Mouse (Mus musculus) common myeloid progenitor, adult 5-6 weeks (primary cell): ENCODE measurements at regions not wholly inside any gene's neighbourhood (a gene's known extent, or its start where the extent isn't known, plus 50 kb on each side); places are given as distances from the start of the nearest gene placed in this dataset.

Source experiments
- ATAC-seq: replicated peaks from 2 replicates; pipeline ENCODE4 v1.8.0; 2016; ENCODE audit warnings: low read depth, mild to moderate bottlenecking, moderate TSS enrichment, inconsistent platforms; ENCODE audit not compliant: poor library complexity, severe bottlenecking

- no peak for ATAC-seq
Observed at GRCm38 (mm10) chr7:74224378-74224777, 210.9 kb upstream of the St8sia2 start.

GRCm38 (mm10) chr7:74200661-74201060 lies 187.2 kb upstream of the St8sia2 start:
- ATAC-seq = no peak

- no peak for ATAC-seq
Observed at GRCm38 (mm10) chr7:74198796-74199195, 185.3 kb upstream of the St8sia2 start.

- ATAC-seq = no peak
Observed at GRCm38 (mm10) chr7:74184661-74185060, 171.2 kb upstream of the St8sia2 start.

GRCm38 (mm10) chr7:74174206-74174605 lies 160.7 kb upstream of the St8sia2 start:
- no peak for ATAC-seq

- ATAC-seq = no peak
Observed at GRCm38 (mm10) chr7:74173230-74173612, 159.7 kb upstream of the St8sia2 start.

GRCm38 (mm10) chr7:74172504-74173229 lies 159.2 kb upstream of the St8sia2 start:
- ATAC-seq = no peak

GRCm38 (mm10) chr7:74151590-74151989 lies 138.1 kb upstream of the St8sia2 start:
- ATAC-seq = no peak

GRCm38 (mm10) chr7:74143236-74143635 lies 129.7 kb upstream of the St8sia2 start:
- ATAC-seq = no peak

- ATAC-seq = no peak
Observed at GRCm38 (mm10) chr7:74138169-74138568, 124.7 kb upstream of the St8sia2 start.

- ATAC-seq = no peak
Observed at GRCm38 (mm10) chr7:74130206-74130836, 116.8 kb upstream of the St8sia2 start.

GRCm38 (mm10) chr7:74112071-74112470 lies 98.6 kb upstream of the St8sia2 start:
- ATAC-seq = no peak

- ATAC-seq = 0 out of 2 replicates have a peak, but pooled peaks have one; percentile 36
Observed at GRCm38 (mm10) chr7:74108347-74108746, 94.9 kb upstream of the St8sia2 start.

- ATAC-seq = no peak
Observed at GRCm38 (mm10) chr7:74107176-74107928, 93.9 kb upstream of the St8sia2 start.

- no peak for ATAC-seq
Observed at GRCm38 (mm10) chr7:74091402-74092025, 78.0 kb upstream of the St8sia2 start.

GRCm38 (mm10) chr7:74080846-74081235 lies 67.4 kb upstream of the St8sia2 start:
- ATAC-seq = no peak

GRCm38 (mm10) chr7:74080079-74080845 lies 66.8 kb upstream of the St8sia2 start:
- no peak for ATAC-seq

GRCm38 (mm10) chr7:74072632-74073031 lies 59.1 kb upstream of the St8sia2 start:
- ATAC-seq = no peak

- no peak for ATAC-seq
Observed at GRCm38 (mm10) chr7:74070836-74071235, 57.3 kb upstream of the St8sia2 start.
